Mouse (Mus musculus): ENCODE results near the gene Olfr279.

- TF ChIP-seq CTCF (IDR thresholded peaks at IDR 0.05; ENCODE audit: low read depth, low read length) (no peak), POLR2A (IDR thresholded peaks at IDR 0.05; ENCODE audit: insufficient read depth, low read length) (no peak)
These were observed 8.0 kb upstream of the Olfr279 start for GRCm38 (mm10) chr15:98483907-98484886.
